Mouse (Mus musculus): Measurements from ENCODE around the gene Cux2.

- TF ChIP-seq POLR2A (IDR thresholded peaks at IDR 0.05; ENCODE audit: low read depth, low read length) (no peak), CTCF (IDR thresholded peaks at IDR 0.05; ENCODE audit: extremely low read depth, insufficient read depth, insufficient read length, insufficient replicate concordance) (no peak)
Observed at GRCm38 (mm10) chr5:121959688-121960087, 90.2 kb downstream of the Cux2 start.

Data from spleen, adult 2 months (tissue).